Mouse (Mus musculus) frontal cortex, adult 2 months (tissue): Measurements from ENCODE around the gene Krt31. TPM values are rescaled to one million over a fixed set of nuclear protein-coding genes. Genes with fewer than 3 reads are reported as not detected.

Experiments
- DNase-seq, 2 experiments: peaks; one replicate each; pipeline ENCODE4 v3.0.0; 2022; ENCODE audit warnings: low spot score in 1 of 2; ENCODE audit errors: extremely low spot score in 1 of 2
- polyA plus RNA-seq: library from polyadenylated mRNA; depleted of rRNA; stranded (reverse); fragments of >200 nt; gene quantifications from 2 replicates; pipeline ENCODE4 v1.2.3, GENCODE M21; 2012; rRNA removed

Gene Krt31
- not detected in 2 replicates for polyA plus RNA-seq

DNA sequence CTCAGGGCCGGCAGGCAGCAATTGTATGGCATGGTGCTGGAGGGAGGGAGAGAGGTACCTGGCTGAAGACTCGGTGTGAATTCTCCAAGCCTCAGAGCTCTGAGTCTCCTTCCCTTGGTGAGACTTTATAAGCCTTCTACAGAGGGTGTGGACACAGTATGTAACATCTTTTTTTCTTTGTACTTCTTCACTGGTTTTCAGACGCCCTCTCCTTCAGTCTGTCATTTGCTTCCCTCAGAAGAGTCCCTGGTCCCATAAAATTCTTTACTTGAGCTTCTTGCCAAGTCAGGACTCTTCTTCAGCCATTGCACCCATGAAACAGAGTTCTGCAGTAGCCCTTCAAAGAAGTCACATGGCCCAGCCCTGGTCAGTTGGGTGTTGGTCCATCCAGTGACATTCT, at the start of gene Krt31:
TSS of gene Krt31 (minus strand) at position 101 of the 400 bp plus-strand sequence.
- no peak for DNase-seq

DNA sequence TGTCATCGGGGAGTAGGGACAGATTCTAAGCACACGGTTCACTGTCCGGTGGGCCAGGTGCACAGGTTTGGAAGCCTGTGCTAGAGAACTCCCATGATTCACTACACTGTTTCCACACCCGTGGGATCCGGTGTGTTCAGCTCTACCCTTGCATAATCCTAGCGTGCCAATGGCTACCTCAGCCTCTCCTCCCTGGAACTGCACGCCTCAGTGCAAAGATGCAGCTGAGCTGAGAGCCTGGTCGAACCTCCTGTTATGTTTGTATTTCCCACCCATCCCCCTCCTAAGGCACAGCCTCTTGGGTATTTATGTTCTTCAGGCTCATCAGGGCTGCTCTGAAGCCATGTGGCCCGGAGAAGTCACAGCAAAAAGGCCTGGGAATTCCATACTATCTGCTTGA, 47.5 kb upstream of the Krt31 start:
- no peak for DNase-seq

DNA sequence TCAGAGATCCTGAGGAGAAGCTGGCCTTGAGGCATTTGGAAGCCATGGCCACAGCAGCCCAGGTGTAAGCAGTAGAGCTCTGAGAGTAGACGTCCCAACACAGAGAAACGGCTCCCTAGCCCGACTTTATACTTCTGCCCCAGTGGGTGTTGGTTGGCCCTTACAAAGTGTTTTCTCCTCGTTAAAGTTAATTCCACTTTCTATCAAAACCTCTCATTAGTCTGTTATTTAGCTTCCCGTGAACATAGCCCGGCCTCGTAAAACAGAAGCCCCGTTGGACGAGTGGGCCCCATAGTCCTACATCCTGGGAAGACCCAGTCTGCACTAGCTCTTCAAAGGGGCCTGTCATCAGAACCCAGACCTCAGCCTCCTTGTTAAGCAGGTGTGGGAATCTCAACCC, 45.8 kb upstream of the Krt31 start, which contains the start of gene Krt35:
TSS of gene Krt35 (minus strand) at position 101 of the 400 bp plus-strand sequence.
- DNase-seq = no peak

DNA sequence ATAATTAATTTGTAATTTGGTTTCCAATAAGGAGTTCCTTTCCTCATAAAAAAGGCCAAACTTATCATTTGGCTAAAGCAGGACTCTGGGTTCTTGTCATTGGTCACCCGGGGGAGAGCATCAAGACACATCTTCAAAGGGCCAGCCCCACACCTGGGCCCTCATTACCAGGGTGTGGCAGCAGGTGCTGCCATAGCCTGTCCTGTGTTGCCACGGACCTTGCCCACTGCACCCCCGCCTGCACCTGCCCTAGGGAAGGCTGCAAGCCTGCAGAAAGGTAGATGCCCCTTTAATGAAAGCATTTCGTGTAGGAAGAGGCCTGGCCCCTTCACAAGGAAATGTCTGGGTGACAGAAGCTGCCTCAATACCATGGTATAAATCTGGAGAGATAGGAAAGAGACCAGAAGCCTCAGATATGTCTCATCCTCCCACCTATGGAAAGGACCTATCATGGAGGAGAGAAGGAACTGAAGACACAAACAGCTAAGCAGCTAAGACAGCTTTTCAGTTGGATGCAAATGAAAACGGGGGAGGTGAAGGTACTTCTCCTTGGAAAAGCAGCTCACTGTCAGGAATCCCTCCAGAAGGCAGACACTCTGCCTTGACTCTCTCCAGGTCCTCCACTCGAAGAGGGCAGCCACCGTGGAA, 38.2 kb upstream of the Krt31 start:
- DNase-seq = peak; percentile 6 to 22

DNA sequence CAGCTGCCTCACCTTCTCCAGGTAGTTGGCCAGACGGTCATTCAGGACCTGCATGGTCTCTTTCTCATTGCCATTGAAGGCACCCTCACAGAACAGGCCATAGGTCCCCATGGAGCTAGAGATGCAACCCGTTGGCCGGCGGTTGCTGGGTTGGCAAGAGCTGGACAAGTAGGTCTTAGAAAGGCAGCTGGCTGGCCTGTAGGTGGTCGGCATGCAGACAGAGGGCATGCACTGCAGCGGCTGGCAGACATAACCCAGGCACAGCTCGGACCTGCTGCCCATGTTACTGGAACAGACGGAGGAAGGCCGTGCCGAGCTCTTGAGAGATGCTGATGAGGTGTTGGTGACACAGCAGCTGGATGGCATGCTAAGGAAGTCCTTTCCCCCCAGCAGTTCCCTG, 37.5 kb upstream of the Krt31 start, which contains the start of gene Krt32:
TSS of gene Krt32 (minus strand) at position 366 of the 400 bp plus-strand sequence.
- DNase-seq = no peak

DNA sequence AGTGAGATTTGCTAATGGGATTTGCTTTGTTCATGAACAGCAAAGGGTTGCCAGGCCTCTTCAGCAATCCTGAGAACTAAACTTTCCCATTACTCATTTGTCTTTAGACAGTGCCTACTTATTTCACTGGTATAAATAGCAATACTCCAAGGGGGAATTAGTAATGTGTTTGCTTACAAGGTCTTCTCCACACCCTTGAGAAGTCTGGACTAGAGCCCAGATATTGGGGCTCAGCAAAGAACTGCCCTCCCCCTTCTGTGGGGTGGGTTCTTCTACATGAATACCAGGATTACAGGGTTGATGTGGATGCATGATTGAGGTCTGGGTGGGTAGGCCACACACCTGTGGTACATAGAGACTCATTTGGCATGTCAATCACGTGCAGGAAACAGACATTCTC, 23.5 kb upstream of the Krt31 start:
- DNase-seq = no peak

DNA sequence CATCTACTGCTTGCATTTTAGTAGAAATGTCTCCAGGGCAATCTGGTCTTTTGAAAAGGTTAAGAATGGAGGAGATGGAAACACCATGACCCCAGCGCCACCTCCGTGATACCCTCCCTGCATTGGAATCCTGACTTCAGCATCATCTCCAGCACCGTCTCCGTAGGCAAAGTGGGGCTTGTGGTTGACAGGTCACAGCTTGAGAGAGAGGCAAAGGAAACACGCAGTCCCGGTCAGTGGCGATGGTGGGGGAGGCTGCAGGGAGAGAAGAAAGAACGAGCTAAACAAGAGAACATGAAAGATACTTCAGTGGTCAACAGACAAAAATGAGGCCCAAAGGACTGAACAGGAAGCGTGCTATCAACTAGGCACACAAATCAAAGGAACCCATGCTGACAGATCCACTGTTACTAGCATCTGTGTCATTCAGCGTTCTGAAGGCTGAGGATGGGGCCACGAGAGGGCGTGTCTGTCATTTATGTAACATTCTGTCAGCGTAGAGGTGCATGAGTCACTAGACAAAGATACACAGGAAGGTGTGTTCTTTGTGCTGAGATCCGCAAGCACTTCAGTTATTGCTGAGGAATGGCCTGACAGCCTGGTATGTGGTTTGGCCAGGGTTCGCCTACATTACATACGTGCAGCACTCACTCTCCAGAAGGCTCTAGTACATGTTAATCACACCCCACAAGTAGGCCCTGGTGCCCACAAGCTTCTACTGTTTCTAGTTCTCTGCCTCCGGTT, 17.1 kb upstream of the Krt31 start:
- no peak for DNase-seq

DNA sequence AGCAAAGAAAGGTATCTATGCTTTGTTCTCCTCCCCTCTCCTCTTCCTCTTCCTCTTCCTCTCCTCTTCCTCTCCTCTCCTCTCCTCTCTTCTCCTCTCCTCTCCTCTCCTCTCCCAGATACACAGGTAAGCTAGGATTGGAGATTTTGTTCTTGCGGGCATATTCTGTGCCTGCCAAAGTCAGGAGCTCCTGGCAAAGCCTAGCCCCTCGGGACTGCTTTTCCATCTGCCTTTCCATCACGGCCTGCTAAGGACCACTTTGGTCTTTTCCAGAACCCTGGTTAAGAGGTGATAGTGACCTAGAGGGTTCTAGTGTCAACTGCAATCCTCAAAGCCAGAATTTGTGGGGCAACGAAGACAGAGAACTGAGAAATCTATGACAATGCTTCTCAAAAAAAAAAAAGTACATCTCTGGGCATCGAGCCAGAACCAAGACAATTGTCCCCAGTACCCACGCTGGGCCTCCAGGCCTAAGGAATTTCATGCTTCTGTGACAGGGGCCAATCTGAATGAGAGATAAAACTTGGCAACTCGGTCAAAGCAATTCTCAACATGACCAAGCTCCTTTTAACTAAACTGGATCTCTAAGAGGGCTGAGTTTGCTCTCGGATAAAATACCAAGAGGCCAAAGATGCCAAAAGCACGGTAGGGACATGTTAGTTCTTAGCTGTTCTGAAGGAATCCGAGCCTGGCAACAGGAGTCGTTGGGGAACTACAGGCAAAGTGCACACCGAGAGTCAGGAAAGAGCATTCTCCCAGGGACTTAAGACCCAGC, 16.1 kb upstream of the Krt31 start:
- no peak for DNase-seq

DNA sequence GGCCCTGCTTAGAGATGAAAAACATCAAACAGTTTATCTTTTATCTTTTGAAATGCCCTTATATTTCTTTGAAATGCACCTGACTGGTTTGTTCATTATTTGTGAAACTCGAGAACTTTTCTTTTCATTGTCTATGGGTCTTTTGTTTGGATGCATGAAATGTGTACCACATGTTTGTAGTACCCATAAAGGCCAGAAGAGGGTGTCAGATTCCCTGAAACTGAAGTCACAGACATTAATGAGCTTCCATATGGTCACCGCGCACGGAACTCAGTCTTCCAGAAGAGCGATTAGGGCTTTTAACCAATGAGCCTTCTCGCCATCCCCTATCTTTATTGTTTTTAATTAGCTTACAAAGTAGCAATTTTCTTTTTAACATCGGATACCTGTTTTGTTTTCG, 8.5 kb upstream of the Krt31 start:
- DNase-seq = no peak

DNA sequence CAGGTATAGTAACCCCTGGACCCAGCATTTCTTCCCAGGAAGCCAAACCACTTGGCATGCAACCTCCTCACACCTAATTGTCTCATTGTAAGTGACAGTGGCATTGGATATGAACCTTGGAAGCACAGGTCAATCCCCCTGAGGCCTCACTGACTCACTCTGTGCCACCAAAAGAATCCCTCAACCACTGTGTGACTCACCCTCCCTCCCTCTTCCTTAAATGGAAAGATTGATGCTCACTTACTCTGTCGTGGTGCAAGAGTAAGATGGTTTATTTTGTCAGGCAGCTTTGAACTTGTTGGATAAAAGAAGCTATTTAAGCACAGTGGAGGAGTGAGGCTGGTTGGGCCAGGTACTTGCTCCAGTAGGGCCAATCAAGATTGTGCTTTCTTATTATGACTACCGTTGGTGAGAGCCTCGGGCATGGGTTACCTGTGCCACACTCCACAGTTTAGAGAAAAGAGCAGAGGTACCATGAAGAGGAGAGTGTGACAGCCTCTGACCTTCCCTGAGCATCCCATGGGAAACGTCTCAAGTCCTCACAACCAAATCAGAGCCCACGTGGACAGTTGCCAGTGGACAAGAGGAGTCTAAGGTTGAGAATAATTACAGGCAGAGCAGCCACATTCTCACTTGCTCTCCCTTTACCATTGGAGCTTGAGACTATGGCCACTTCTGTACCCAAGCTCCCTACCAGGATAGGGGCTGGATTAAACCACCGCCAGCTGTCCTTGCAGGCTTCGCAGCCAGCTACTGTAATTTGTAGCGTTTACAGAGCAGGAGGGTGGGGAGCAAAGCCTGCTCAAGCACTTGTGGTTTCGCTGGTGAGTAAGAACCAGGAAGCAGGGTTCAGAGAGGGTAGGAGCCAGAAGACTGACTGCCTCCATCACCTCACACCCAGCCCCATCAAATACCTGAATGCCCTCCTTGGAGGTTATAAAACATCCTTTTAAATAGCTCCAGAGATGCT, 5.6 kb upstream of the Krt31 start:
- DNase-seq = no peak

DNA sequence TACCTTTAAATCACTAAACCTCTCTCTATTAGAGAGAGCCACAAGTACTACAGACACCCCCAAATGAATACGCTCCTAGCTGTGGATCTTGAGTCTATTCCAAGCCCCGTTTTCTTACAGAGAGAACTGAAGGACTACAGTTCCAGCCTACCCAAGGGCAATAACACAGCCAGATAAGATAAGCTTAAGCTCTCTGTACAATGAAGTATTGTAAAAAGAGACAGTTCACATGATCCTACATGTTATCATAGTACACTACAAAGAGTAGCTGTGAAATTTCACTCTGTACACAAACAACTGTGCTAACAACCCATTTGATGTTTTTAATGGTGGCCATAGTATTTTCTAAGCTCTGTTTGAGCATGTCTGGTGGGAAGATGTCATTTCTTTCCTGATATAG, 3.2 kb downstream of the Krt31 start:
- no peak for DNase-seq

DNA sequence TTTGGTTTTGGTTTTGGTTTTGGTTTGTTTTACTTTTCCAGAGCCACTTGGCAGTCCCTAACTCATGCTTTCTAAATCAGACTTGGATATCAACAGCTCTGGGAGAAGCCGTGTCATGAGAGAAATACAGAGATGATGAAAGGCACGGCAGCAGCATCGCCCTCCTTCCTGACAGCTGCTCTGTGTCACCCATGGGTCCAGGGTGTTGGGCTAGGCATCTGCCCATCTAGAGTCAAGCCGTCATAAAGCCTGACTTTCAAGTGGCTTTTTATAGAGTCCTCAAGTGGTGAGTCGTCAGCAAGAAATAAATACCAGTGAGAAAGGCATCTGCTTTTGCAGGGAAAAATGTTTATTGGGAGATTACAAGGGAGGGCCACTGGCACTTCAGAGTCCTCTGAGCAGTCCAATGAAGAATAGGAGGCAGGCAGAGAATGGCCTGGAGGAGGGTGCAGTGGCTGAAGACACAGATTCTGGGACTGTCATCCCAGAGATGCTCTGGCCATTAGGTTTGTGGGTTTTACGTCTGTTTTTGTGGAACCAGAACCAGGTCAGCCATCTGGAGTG, 4.0 kb downstream of the Krt31 start:
- DNase-seq = peak in 1 of 2 experiments; percentile 14

DNA sequence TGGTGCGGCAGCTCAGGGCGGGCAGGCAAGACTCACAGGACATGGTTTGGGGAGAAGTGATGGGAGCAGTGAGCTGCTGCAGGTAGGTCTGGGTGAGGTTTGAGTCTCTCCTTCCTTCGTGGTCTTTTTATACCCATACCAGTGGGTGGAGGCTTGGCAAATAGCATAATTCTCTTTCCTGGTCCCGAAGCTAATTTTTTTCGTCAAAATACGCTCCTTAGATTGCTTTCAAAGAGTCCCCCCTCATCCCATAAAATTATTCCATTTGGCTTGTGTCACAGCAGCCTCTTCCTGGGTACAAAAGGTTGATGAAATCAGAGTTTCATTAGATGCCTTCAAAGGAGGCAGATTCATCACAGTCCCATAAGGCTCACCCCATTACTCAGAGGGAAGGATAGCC, 8.9 kb downstream of the Krt31 start, which contains the start of gene Krt34:
TSS of gene Krt34 (minus strand) at position 101 of the 400 bp plus-strand sequence.
- no peak for DNase-seq

DNA sequence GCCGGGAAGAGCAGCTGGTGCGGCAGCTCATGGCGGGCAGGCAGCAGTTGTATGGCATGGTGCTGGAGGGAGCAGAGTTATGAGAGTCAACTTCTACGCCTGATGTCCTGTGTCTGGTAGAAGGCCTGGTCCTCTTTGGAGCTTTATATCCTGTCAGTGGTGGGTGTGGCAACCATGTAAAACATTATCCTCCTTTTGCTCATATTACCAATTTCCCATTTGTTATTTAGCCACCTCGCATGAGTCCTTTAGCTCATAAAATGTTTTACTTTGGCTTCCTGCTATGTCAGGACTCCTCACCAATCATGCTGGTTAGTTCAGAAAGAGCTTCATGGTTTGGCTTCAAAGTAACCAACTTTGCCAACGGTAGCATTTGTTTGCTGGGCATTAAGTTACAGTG, 20.6 kb downstream of the Krt31 start, which contains the start of gene Krt33b:
TSS of gene Krt33b (minus strand) at position 101 of the 400 bp plus-strand sequence.
- DNase-seq = no peak

DNA sequence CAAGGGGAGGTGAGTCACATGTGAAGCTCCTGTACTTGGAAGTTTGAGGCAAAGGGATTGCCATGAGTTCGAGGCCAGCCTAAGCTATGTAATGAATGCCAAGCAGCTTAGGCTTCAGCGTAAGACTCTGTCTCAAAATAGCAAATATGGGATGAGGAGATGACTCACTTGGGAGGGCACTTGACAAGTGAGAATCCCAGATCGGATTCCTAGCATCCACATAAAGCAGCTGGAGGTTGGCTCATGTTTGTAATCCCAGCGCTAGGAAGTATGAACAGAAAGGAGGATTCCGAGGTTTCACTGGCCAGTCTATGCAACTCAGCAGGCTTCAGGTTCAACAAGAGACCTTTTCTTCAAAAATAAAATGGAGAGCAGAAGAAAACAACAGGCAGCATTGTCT, 28.9 kb downstream of the Krt31 start:
- DNase-seq = peak; percentile 22 to 50

DNA sequence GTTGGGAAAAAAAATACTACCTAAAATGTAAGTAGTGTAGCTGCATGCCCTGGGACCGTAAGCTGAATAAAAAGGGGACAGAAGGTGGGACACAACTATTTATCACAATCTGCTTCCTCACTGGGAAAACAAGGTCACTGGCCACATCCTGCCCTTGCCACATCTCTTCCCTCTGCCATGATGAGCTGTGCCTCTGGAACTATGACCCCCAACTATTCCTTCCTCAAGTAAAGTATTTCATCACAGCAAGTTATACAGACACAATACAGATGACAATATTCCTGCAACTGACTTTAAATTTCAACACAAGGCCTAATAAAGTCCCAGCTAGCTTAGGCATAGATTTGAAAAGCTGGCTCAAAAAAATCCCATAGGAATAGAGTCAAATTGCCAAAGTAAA, 30.9 kb downstream of the Krt31 start:
- DNase-seq = no peak

DNA sequence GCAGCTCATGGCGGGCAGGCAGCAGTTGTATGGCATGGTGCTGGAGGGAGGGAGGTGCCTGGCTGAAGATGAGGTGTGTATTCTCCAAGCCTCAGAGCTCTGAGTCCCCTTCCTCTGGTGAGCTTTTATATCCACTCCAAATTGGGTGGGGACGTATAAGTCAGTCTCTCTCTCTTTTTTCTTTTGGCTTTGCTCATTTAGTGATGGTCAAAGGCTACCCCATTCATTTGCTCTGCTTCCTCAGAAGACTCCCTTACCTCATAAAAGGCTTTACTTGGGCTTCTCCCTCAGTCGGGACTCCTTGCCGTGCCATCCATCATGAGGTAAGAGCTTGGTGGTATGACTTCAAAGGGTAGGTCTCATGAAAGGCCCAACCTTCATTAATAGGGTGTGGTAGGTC, 34.2 kb downstream of the Krt31 start, which contains the start of gene Krt33a:
TSS of gene Krt33a (minus strand) at position 101 of the 400 bp plus-strand sequence.
- no peak for DNase-seq

DNA sequence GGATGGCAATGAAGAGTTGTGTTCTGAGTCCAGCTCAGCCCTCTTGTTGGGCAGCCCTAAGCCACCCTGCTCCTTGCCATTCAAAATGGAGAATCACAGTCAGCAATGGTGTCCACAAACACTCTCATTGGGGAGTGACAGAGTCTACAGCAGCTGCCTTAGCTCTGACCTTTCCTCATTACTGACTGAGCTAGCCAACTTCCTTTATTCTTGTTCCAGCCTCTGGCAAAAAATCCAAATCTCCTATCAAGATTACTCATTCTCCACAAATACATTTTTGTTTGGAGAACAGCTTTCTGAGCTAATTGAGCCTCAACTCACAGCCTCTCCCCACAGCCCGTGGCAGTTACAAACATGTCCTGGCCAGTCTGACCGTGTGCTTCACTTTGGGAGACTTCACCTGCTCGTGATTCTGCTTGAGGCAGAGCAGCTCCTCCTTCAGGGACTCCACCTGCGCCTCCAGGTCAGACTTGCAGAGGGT, 36.6 kb downstream of the Krt31 start:
- no peak for DNase-seq

DNA sequence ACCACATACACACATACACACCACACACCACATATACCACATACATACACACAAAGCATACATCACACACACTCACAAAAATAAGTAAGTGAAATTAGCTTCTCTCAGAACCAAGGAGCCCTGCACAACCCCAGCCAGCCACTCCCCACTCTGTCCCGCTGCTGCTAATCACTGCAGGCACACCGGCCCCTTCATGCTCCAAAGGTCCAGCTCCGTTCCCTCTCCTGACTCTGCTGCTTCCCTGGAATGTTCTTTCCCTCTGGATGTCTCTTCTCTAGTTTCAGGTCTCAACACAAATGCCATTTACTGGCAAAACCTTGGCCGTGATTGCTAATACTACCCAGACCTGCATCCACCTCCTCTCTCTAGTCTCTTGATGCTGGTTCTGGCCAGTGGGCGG, 39.7 kb downstream of the Krt31 start:
- DNase-seq = no peak
